Mouse (Mus musculus) thymus, adult 2 months (tissue): ENCODE data around the gene Tbc1d2.

Source experiments
- CTCF ChIP-seq: fragments of 200-500 bp; IDR thresholded peaks from 2 replicates; pipeline ENCODE4 v1.5.1; 2012; ENCODE audit warnings: mild to moderate bottlenecking, control low read depth, low read length, moderate library complexity, borderline replicate concordance; ENCODE audit not compliant: control insufficient read depth, poor library complexity, insufficient read depth; ENCODE audit errors: extremely low read depth
- POLR2A ChIP-seq: fragments of 200-500 bp; IDR thresholded peaks from 2 replicates; pipeline ENCODE4 v1.6.1; 2012; ENCODE audit warnings: mild to moderate bottlenecking, low read length, control low read depth, moderate library complexity; ENCODE audit not compliant: control insufficient read depth, poor library complexity, insufficient read depth; ENCODE audit errors: extremely low read depth

- TF ChIP-seq POLR2A (no peak), CTCF (no peak)
Observed at GRCm38 (mm10) chr4:46664123-46665009, 14.4 kb upstream of the Tbc1d2 start.
